Mouse (Mus musculus) spleen, adult 2 months (tissue): ENCODE measurements around the gene Atp1b3.

Experiments used
- CTCF ChIP-seq: fragments of 200-500 bp; IDR thresholded peaks from 2 replicates; pipeline ENCODE4 v1.5.1; 2011; ENCODE audit warnings: mild to moderate bottlenecking, inconsistent platforms; ENCODE audit not compliant: insufficient read depth, insufficient read length, insufficient replicate concordance; ENCODE audit errors: extremely low read depth
- POLR2A ChIP-seq: fragments of 200-500 bp; IDR thresholded peaks from 2 replicates; pipeline ENCODE4 v1.6.1; 2011; ENCODE audit warnings: low read depth, low read length, inconsistent platforms

GRCm38 (mm10) chr9:96328226-96328625 lies 36.0 kb downstream of the Atp1b3 start:
- TF ChIP-seq CTCF (no peak), POLR2A (no peak)
